ENCODE assay signal across 17 mouse cellular contexts in genomic region chr6:146195854-146196457, GRCm38 (mm10).
A peak's percentile ranks its signal among the peaks of the same experiment; 100 is the strongest.
DNase-seq lines count a peak whose midpoint lies in the region; ATAC-seq and TF ChIP-seq lines count a peak whose summit lies in the region.
"Had no signal": no experiment of that assay in that cellular context is flagged by ENCODE, and none has a peak within 500 bp of the region (broad histone marks: within the 10 kb centered on the region; RNA-seq: fewer than 3 reads in every experiment).

No protein-coding gene starts in this region.

- TF ChIP-seq CTCF in testis, adult 2 months (IDR thresholded peaks at IDR 0.05; ENCODE audit: control insufficient read depth, insufficient read depth, insufficient replicate concordance, low read depth, low read length), result no peak

- H3K4me2 ChIP-seq in heart, embryonic 12.5 days, result no peak overlapping the region
- H3K4me2 ChIP-seq: forebrain, embryonic 13.5 days; lung, embryonic 15.5 days; neural tube, embryonic 13.5 days had no signal

- H3K9me3 ChIP-seq in heart, embryonic 12.5 days (replicated peaks), result peaks cover 8% of the 10 kb centered on the region
- H3K9me3 ChIP-seq: lung, embryonic 15.5 days had no signal

- no peak overlapping the region for H3K4me3 ChIP-seq in heart, embryonic 12.5 days
- peak overlapping the region; percentile 21 for H3K4me3 ChIP-seq in testis, adult 2 months (ENCODE audit: control insufficient read depth, low read depth, low read length)
- H3K4me3 ChIP-seq: forebrain, embryonic 13.5 days; lung, embryonic 15.5 days; midbrain, embryonic 10.5 days; neural tube, embryonic 13.5 days had no signal

- 76% methylated on average over 7 of the region's 7 CpGs for WGBS in heart, embryonic 12.5 days

- no peak overlapping the region for H3K9ac ChIP-seq in heart, embryonic 12.5 days
- H3K9ac ChIP-seq: forebrain, embryonic 13.5 days; lung, embryonic 15.5 days; neural tube, embryonic 13.5 days had no signal

- TF ChIP-seq POLR2A in testis, adult 2 months (IDR thresholded peaks at IDR 0.05; ENCODE audit: control insufficient read depth, low read depth, low read length), result no peak

- peak; percentile 88 for DNase-seq in heart, adult 11 months
- no peak for DNase-seq in testis, postnatal 14 days (ENCODE audit: low spot score)
- peak; percentile 97 for DNase-seq in fat pad, adult 2 months (ENCODE audit: extremely low read depth, low read depth, low spot score)
- no peak for DNase-seq in retina, postnatal 1 day
- no peak for DNase-seq in thymus, postnatal 14 days
- no peak for DNase-seq in left cerebral cortex, postnatal 14 days (ENCODE audit: low spot score in 2 of 2)
- DNase-seq: B cell, adult 2 months; kidney, postnatal 10 days; layer of hippocampus, adult 9-11 months; thymus, adult 2 months had no signal

- ATAC-seq in heart, embryonic 12.5 days (ENCODE audit: insufficient number of reproducible peaks, low FRiP score), result no peak
- ATAC-seq: forebrain, embryonic 13.5 days; intestine, embryonic 16.5 days had no signal

- H3K36me3 ChIP-seq in heart, embryonic 12.5 days, result peaks cover 33% of the 10 kb centered on the region
- H3K36me3 ChIP-seq in testis, adult 2 months (ENCODE audit: control insufficient read depth, insufficient read depth, low read length), result no peaks in the 10 kb centered on the region
- H3K36me3 ChIP-seq: lung, embryonic 15.5 days; midbrain, embryonic 10.5 days had no signal

- no peak overlapping the region for H3K27ac ChIP-seq in heart, embryonic 12.5 days (ENCODE audit: poor library complexity, severe bottlenecking)
- no peak overlapping the region for H3K27ac ChIP-seq in testis, adult 2 months (ENCODE audit: control insufficient read depth, insufficient read depth, low read depth, low read length)
- H3K27ac ChIP-seq: forebrain, embryonic 13.5 days; lung, embryonic 15.5 days; midbrain, embryonic 10.5 days; neural tube, embryonic 13.5 days had no signal

- no peaks in the 10 kb centered on the region for H3K27me3 ChIP-seq in heart, embryonic 12.5 days (replicated peaks)
- no peaks in the 10 kb centered on the region for H3K27me3 ChIP-seq in testis, adult 2 months (ENCODE audit: control insufficient read depth, insufficient read depth, low read length)
- H3K27me3 ChIP-seq: forebrain, embryonic 13.5 days; lung, embryonic 15.5 days; neural tube, embryonic 13.5 days had no signal

- H3K4me1 ChIP-seq in heart, embryonic 12.5 days (replicated peaks), result no peaks in the 10 kb centered on the region
- H3K4me1 ChIP-seq in testis, adult 2 months (ENCODE audit: control insufficient read depth, insufficient read depth, low read length), result no peaks in the 10 kb centered on the region
- H3K4me1 ChIP-seq: forebrain, embryonic 13.5 days; lung, embryonic 15.5 days; neural tube, embryonic 13.5 days had no signal

- intact Hi-C loops in left cerebral cortex, postnatal 14 days (cut with DNase I), result no loop called here

Comparison
In these comparisons a context has a peak if more than half of its experiments do, and no peak if none do; other contexts are left out.
1. DNase-seq: peak in heart, adult 11 months (single experiment) and fat pad, adult 2 months (single experiment); none in testis, postnatal 14 days (single experiment), retina, postnatal 1 day (single experiment), thymus, postnatal 14 days (single experiment) and left cerebral cortex, postnatal 14 days (0 of 2).